In genomic region chr10:69979636-69980035, GRCm38 (mm10) we compare ENCODE assay signal across 22 mouse cellular contexts.
DNase-seq lines count a peak whose midpoint lies in the region; ATAC-seq and TF ChIP-seq lines count a peak whose summit lies in the region.
"Had no signal": no experiment of that assay in that cellular context is flagged by ENCODE, and none has a peak within 500 bp of the region (broad histone marks: within the 10 kb centered on the region; RNA-seq: fewer than 3 reads in every experiment).

No protein-coding gene starts in this region.

- H3K9ac ChIP-seq in forebrain, embryonic 14.5 days (ENCODE audit: low read length), result no peak overlapping the region
- no peak overlapping the region for H3K9ac ChIP-seq in forebrain, embryonic 12.5 days
- H3K9ac ChIP-seq: heart, embryonic 13.5 days; hindbrain, embryonic 12.5 days; hindbrain, embryonic 15.5 days had no signal

- peaks cover 40% of the 10 kb centered on the region for H3K36me3 ChIP-seq in forebrain, embryonic 14.5 days (ENCODE audit: control insufficient read depth, insufficient read depth, low read length)
- peaks cover 32% of the 10 kb centered on the region for H3K36me3 ChIP-seq in forebrain, embryonic 12.5 days (replicated peaks)

- no peak for TF ChIP-seq CTCF in brain, embryonic 14.5 days (IDR thresholded peaks at IDR 0.05; ENCODE audit: borderline replicate concordance, extremely low read depth, insufficient read depth, insufficient read length)

- no peak overlapping the region for H3K27ac ChIP-seq in forebrain, embryonic 14.5 days (ENCODE audit: low read depth, low read length)
- H3K27ac ChIP-seq in forebrain, embryonic 12.5 days, result no peak overlapping the region
- H3K27ac ChIP-seq: heart, adult 2 months; heart, embryonic 10.5 days; heart, embryonic 13.5 days; hindbrain, embryonic 12.5 days; hindbrain, embryonic 15.5 days had no signal

- DNase-seq in forebrain, embryonic 14.5 days (ENCODE audit: low spot score), result peak; percentile 61
- peak; percentile 53 for DNase-seq in brain, adult 2 months (ENCODE audit: low read depth, low spot score)
- DNase-seq in brain, embryonic 14.5 days (ENCODE audit: low read depth), result peak; percentile 63
- DNase-seq in testis, postnatal 14 days (ENCODE audit: low spot score), result no peak
- DNase-seq in layer of hippocampus, adult 8-10 months (ENCODE audit: low spot score in 2 of 2), result no peak
- DNase-seq: adrenal gland, adult 8-10 months; adrenal gland, postnatal 25 days; cerebellum, adult 11-12 months; cerebellum, adult 8-10 months; cerebellum, postnatal 10 days; cerebellum, postnatal 36 days; gastrocnemius, postnatal 25 days; heart, adult 2 months; heart, postnatal 14 days; kidney, adult 2 months had no signal

- peak; percentile 44 for ATAC-seq in forebrain, embryonic 14.5 days
- ATAC-seq in forebrain, embryonic 12.5 days (ENCODE audit: low FRiP score), result no peak
- ATAC-seq: CD4-positive, CD25-positive, alpha-beta regulatory T cell, adult 4 months; intestine, postnatal 0 days had no signal

- no peaks in the 10 kb centered on the region for H3K27me3 ChIP-seq in forebrain, embryonic 14.5 days (replicated peaks; ENCODE audit: control insufficient read depth, insufficient read depth, low read length)
- H3K27me3 ChIP-seq in forebrain, embryonic 12.5 days, result no peaks in the 10 kb centered on the region
- H3K27me3 ChIP-seq: heart, embryonic 13.5 days; hindbrain, embryonic 12.5 days; hindbrain, embryonic 15.5 days had no signal

- no peaks in the 10 kb centered on the region for H3K9me3 ChIP-seq in forebrain, embryonic 14.5 days (replicated peaks; ENCODE audit: control insufficient read depth, low read length)
- H3K9me3 ChIP-seq in forebrain, embryonic 12.5 days, result no peaks in the 10 kb centered on the region
- H3K9me3 ChIP-seq: heart, embryonic 10.5 days; heart, embryonic 13.5 days; hindbrain, embryonic 12.5 days; hindbrain, embryonic 15.5 days had no signal

- H3K4me1 ChIP-seq in forebrain, embryonic 14.5 days (ENCODE audit: control insufficient read depth, insufficient read depth, low read length), result no peaks in the 10 kb centered on the region
- no peaks in the 10 kb centered on the region for H3K4me1 ChIP-seq in forebrain, embryonic 12.5 days
- H3K4me1 ChIP-seq: heart, embryonic 10.5 days; hindbrain, embryonic 12.5 days; hindbrain, embryonic 15.5 days had no signal

- no peak overlapping the region for H3K4me2 ChIP-seq in forebrain, embryonic 14.5 days (ENCODE audit: low read length)
- no peak overlapping the region for H3K4me2 ChIP-seq in forebrain, embryonic 12.5 days
- H3K4me2 ChIP-seq: heart, embryonic 13.5 days; hindbrain, embryonic 12.5 days; hindbrain, embryonic 15.5 days had no signal

- no peak for TF ChIP-seq POLR2A in brain, embryonic 14.5 days (IDR thresholded peaks at IDR 0.05; ENCODE audit: borderline replicate concordance, extremely low read depth, insufficient read depth, insufficient read length, poor library complexity, severe bottlenecking)

- H3K4me3 ChIP-seq in forebrain, embryonic 14.5 days (ENCODE audit: low read depth, low read length), result no peak overlapping the region
- H3K4me3 ChIP-seq in forebrain, embryonic 12.5 days (replicated peaks), result no peak overlapping the region
- H3K4me3 ChIP-seq: heart, adult 2 months; heart, embryonic 10.5 days; heart, embryonic 13.5 days; hindbrain, embryonic 12.5 days; hindbrain, embryonic 15.5 days had no signal

- 92% methylated on average over 2 of the region's 2 CpGs for WGBS in forebrain, embryonic 14.5 days
- WGBS in forebrain, embryonic 12.5 days, result 94% methylated on average over 2 of the region's 2 CpGs

Comparison
In these comparisons a context has a peak if more than half of its experiments do, and no peak if none do; other contexts are left out.
1. DNase-seq: peak in forebrain, embryonic 14.5 days (single experiment), brain, adult 2 months (single experiment) and brain, embryonic 14.5 days (single experiment); none in testis, postnatal 14 days (single experiment) and layer of hippocampus, adult 8-10 months (0 of 2).